Mouse (Mus musculus) liver, embryonic 14.5 days (tissue): ENCODE measurements around the gene Tsen15. TPM values are rescaled to one million over a fixed set of nuclear protein-coding genes. Genes with fewer than 3 reads are reported as not detected.
"Not testable (repeated sequence)": the region's sequence is repeated elsewhere in the genome, so short reads cannot be mapped to it uniquely, and the experiment has no call there.

Experiments
- ATAC-seq: fragments of 200-750 bp; cut with Nextera tagmentation; 2 replicates; pipeline ENCODE4 v1.8.0; 2017; ENCODE audit warnings: moderate number of reproducible peaks, mild to moderate bottlenecking, moderate library complexity; ENCODE audit not compliant: insufficient read depth
- DNase-seq, 3 experiments: peaks; one replicate each; pipeline ENCODE4 v3.0.0-alpha.2; 2012 to 2013; ENCODE audit warnings: low read depth in 3 of 3, low spot score in 3 of 3
- H3K27ac ChIP-seq: fragments of 300-500 bp; sonication (generic); 2 replicates; pipeline ENCODE4 v1.5.1; 2014; ENCODE audit warnings: moderate library complexity, mild to moderate bottlenecking, control low read depth, inconsistent platforms
- H3K27me3 ChIP-seq: fragments of 300-500 bp; sonication (generic); 2 replicates; pipeline ENCODE4 v1.6.1; 2014; ENCODE audit warnings: mild to moderate bottlenecking, low read length, moderate library complexity; ENCODE audit not compliant: control insufficient read depth, insufficient read depth
- H3K36me3 ChIP-seq: fragments of 300-500 bp; sonication (generic); replicated peaks from 2 replicates; pipeline ENCODE4 v1.6.1; 2014; ENCODE audit warnings: low read depth; ENCODE audit not compliant: control insufficient read depth, insufficient read depth
- H3K4me1 ChIP-seq, 2 experiments: fragments of 200-500 bp in 1 of 2; fragments of 300-500 bp in 1 of 2; sonication (generic) in 1 of 2; replicated peaks; 2 replicates each; pipeline ENCODE4 v1.6.1; 2012 to 2014; ENCODE audit warnings: antibody characterized with exemption in 1 of 2, inconsistent platforms in 1 of 2, low read length in 1 of 2; ENCODE audit not compliant: control insufficient read depth in 2 of 2, insufficient read depth in 2 of 2
- H3K4me2 ChIP-seq: fragments of 300-500 bp; sonication (generic); 2 replicates; pipeline ENCODE4 v1.6.1; 2014; ENCODE audit warnings: low read depth, mild to moderate bottlenecking, control low read depth, moderate library complexity
- H3K4me3 ChIP-seq, 2 experiments: fragments of 200-500 bp in 1 of 2; fragments of 300-500 bp in 1 of 2; sonication (generic) in 1 of 2; 2 replicates each; pipeline ENCODE4 v1.5.1; 2012 to 2014; ENCODE audit warnings: low read depth in 2 of 2, low read length in 2 of 2, mild to moderate bottlenecking in 2 of 2, control low read depth in 1 of 2, inconsistent platforms in 1 of 2, moderate library complexity in 1 of 2; ENCODE audit not compliant: insufficient read depth in 1 of 2
- H3K9ac ChIP-seq: fragments of 300-500 bp; sonication (generic); replicated peaks from 2 replicates; pipeline ENCODE4 v1.6.1; 2014; ENCODE audit warnings: mild to moderate bottlenecking, control low read depth, moderate library complexity
- H3K9me3 ChIP-seq: fragments of 300-500 bp; sonication (generic); 2 replicates; pipeline ENCODE4 v1.6.1; 2016; ENCODE audit warnings: low read length, mixed read lengths; ENCODE audit not compliant: control insufficient read depth
- CTCF ChIP-seq: IDR thresholded peaks from 2 replicates; pipeline ENCODE4 v1.5.1; 2016; ENCODE audit warnings: antibody characterized with exemption, low read depth, control low read depth
- EP300 ChIP-seq: IDR thresholded peaks from 2 replicates; pipeline ENCODE4 v1.6.1; 2016; ENCODE audit warnings: antibody characterized with exemption, low read depth
- WGBS: fragments of 180-500 bp; shearing (Covaris S2); extraction: QIAGEN DNeasy Blood & Tissue Kit; methylation state at CpG from one replicate; pipeline ENCODE4 v1.1.7; 2014; ENCODE audit not compliant: insufficient replicate concordance; 5-methylcytosine and 5-hydroxymethylcytosine counted together
- polyA plus RNA-seq, 2 experiments: library from polyadenylated mRNA; depleted of rRNA in 1 of 2; stranded (reverse) in 1 of 2; unstranded in 1 of 2; fragments of >200 nt; fragmentation: Nextera tagmentation in 1 of 2; extraction: Ambion mirVana in 1 of 2; gene quantifications; 2 replicates each; pipeline versions ENCODE4 v1.2.1 to v1.2.3; 2012 to 2014

The Tsen15 gene
- polyA plus RNA-seq, 2 experiments: 17.5 to 23.7 TPM

GRCm38 (mm10) chr1:152399790-152400555, 13.5 kb upstream of the Tsen15 start, which contains the start of gene Colgalt2:
Gene Colgalt2, plus strand, starts transcription at chr1:152399830.
- H3K4me2 ChIP-seq: peak within 1 kb of the TSS; percentile 30
- no peaks in the 10 kb centered on the region for H3K9me3 ChIP-seq
- DNase-seq: no peak

DNA sequence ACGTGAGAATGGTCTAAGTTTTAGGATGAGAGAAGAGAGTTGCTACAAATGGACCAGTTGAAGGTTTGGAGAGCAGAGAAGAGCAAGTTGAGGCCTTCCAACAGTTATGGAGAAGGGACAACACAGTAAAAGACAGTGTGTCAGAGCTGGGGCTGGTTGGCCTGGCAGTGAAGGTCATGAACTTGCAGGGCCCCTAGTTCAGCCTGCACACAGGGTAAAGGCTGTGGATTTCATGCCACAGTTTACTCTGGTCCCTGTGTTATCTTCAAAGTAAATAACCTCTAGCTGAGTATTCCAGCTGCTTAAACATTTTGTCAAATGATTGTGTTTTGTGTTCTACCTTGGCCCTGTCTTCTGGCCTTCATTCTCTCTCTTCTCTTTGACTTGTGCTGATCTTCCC, 12.2 kb upstream of the Tsen15 start:
- no peak overlapping the region for H3K9ac ChIP-seq
- ATAC-seq: peak; percentile 15; the same call in 1 of the 2 replicates
- DNase-seq: no peak
- no peak overlapping the region for H3K27ac ChIP-seq
- no peaks in the 10 kb centered on the region for H3K36me3 ChIP-seq
- WGBS: 27% methylated on average over 1 of the region's 1 CpGs
- TF ChIP-seq EP300 (no peak), CTCF (no peak)
- no peak overlapping the region for H3K4me2 ChIP-seq
- H3K27me3 ChIP-seq: peaks cover 17% of the 10 kb centered on the region
- no peaks in the 10 kb centered on the region for H3K9me3 ChIP-seq
- no peak overlapping the region for H3K4me3 ChIP-seq
- H3K4me1 ChIP-seq: no peaks in the 10 kb centered on the region

More at GRCm38 (mm10) chr1:152399790-152400555, 13.5 kb upstream of the Tsen15 start, which contains the start of gene Colgalt2:
- peaks cover 17% of the 10 kb centered on the region for H3K27me3 ChIP-seq
- no peak for ATAC-seq
- no peaks in the 10 kb centered on the region for H3K4me1 ChIP-seq
- H3K36me3 ChIP-seq: no peaks in the 10 kb centered on the region
- 1% methylated on average over 70 of the region's 70 CpGs for WGBS
- peak within 1 kb of the TSS; percentile 30 to 32 for H3K4me3 ChIP-seq
- H3K9ac ChIP-seq: no peak within 1 kb of the TSS
- H3K27ac ChIP-seq: no peak within 1 kb of the TSS
- TF ChIP-seq EP300 (no peak), CTCF (no peak)

GRCm38 (mm10) chr1:152394956-152395515, 8.5 kb upstream of the Tsen15 start:
- Histone ChIP-seq H3K4me1 (no peaks in the 10 kb centered on the region), H3K27ac (no peak overlapping the region), H3K4me3 (no peak overlapping the region), H3K9ac (no peak overlapping the region), H3K27me3 (peaks cover 5% of the 10 kb centered on the region), H3K9me3 (no peaks in the 10 kb centered on the region), H3K4me2 (no peak overlapping the region), H3K36me3 (no peaks in the 10 kb centered on the region)
- ATAC-seq (no peak), DNase-seq (no peak)
- TF ChIP-seq EP300 (no peak), CTCF (no peak)
- 58% methylated on average over 4 of the region's 4 CpGs for WGBS

GRCm38 (mm10) chr1:152394137-152394536, 7.6 kb upstream of the Tsen15 start:
- 76% methylated on average over 3 of the region's 3 CpGs for WGBS

GRCm38 (mm10) chr1:152389271-152389670, 2.8 kb upstream of the Tsen15 start:
- Histone ChIP-seq H3K4me1 (peaks cover 0 to 3% of the 10 kb centered on the region in 2 experiments; a peak in 3 of 4 replicates), H3K9me3 (no peaks in the 10 kb centered on the region), H3K36me3 (no peaks in the 10 kb centered on the region), H3K27me3 (no peaks in the 10 kb centered on the region), H3K27ac (no peak overlapping the region), H3K4me2 (no peak overlapping the region), H3K9ac (no peak overlapping the region), H3K4me3 (no peak overlapping the region)
- no peak for TF ChIP-seq EP300
- no peak for TF ChIP-seq CTCF
- ATAC-seq: no peak
- DNase-seq: no peak

More at GRCm38 (mm10) chr1:152394137-152394536, 7.6 kb upstream of the Tsen15 start:
- H3K9ac ChIP-seq: no peak overlapping the region
- no peak for DNase-seq
- H3K4me3 ChIP-seq: no peak overlapping the region
- TF ChIP-seq CTCF: no peak
- TF ChIP-seq EP300: no peak
- H3K9me3 ChIP-seq: no peaks in the 10 kb centered on the region
- H3K27me3 ChIP-seq: no peaks in the 10 kb centered on the region; the same call in 1 of the 2 replicates
- no peak for ATAC-seq
- no peak overlapping the region for H3K4me2 ChIP-seq
- no peaks in the 10 kb centered on the region for H3K4me1 ChIP-seq
- H3K36me3 ChIP-seq: no peaks in the 10 kb centered on the region
- no peak overlapping the region for H3K27ac ChIP-seq

GRCm38 (mm10) chr1:152385693-152386092, 795 bp downstream of the Tsen15 start:
- H3K36me3 ChIP-seq, H3K27me3 ChIP-seq, H3K4me1 ChIP-seq, H3K9me3 ChIP-seq, ATAC-seq, DNase-seq: not testable (repeated sequence)
- Histone ChIP-seq H3K9ac (peak overlapping the region; percentile 91), H3K27ac (peak overlapping the region; percentile 44), H3K4me3 (peak overlapping the region; percentile 92 to 94), H3K4me2 (peak overlapping the region; percentile 85)
- 6% methylated on average over 2 of the region's 4 CpGs for WGBS
